Mouse (Mus musculus) testis, adult 2 months (tissue): ENCODE data around the gene Snrk.

Experiments
- CTCF ChIP-seq: fragments of 200-500 bp; IDR thresholded peaks from 2 replicates; pipeline ENCODE4 v1.5.1; 2012; ENCODE audit warnings: low read depth, mild to moderate bottlenecking, inconsistent platforms, low read length, moderate library complexity; ENCODE audit not compliant: control insufficient read depth, insufficient read depth, insufficient replicate concordance
- POLR2A ChIP-seq: fragments of 200-500 bp; IDR thresholded peaks from 2 replicates; pipeline ENCODE4 v1.6.1; 2012; ENCODE audit warnings: low read depth, mild to moderate bottlenecking, inconsistent platforms, low read length, moderate library complexity; ENCODE audit not compliant: control insufficient read depth

GRCm38 (mm10) chr9:122085055-122085454, 32.0 kb upstream of the Snrk start:
- TF ChIP-seq CTCF = no peak
- no peak for TF ChIP-seq POLR2A
